Mouse (Mus musculus) testis, adult 2 months (tissue): ENCODE measurements at regions not wholly inside any gene's neighbourhood (a gene's known extent, or its start where the extent isn't known, plus 50 kb on each side); places are given as distances from the start of the nearest gene placed in this dataset.

Experiments
- CTCF ChIP-seq: fragments of 200-500 bp; IDR thresholded peaks from 2 replicates; pipeline ENCODE4 v1.5.1; 2012; ENCODE audit warnings: low read depth, mild to moderate bottlenecking, inconsistent platforms, low read length, moderate library complexity; ENCODE audit not compliant: control insufficient read depth, insufficient read depth, insufficient replicate concordance
- POLR2A ChIP-seq: fragments of 200-500 bp; IDR thresholded peaks from 2 replicates; pipeline ENCODE4 v1.6.1; 2012; ENCODE audit warnings: low read depth, mild to moderate bottlenecking, inconsistent platforms, low read length, moderate library complexity; ENCODE audit not compliant: control insufficient read depth

DNA sequence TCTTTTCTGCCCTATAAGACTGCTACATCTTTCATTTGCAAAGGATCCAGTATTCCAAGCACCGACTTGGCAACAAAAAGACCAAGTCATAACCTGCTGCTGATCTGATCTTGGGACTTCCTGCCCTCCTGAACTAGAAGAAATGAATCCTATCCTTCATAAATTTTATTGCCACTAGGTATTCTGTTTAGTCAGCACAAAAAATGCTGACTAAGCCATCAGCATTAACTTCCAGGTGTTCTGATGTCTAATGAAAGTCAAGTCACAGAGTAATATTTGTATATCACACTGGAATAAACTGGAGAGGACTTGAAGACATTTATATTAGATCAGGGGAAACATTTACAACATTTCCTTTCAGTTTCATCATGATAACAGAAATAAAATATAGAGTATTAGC lies 371.2 kb upstream of the Hnrnpa3 start:
- no peak for TF ChIP-seq CTCF
- no peak for TF ChIP-seq POLR2A
